Mouse (Mus musculus): Measurements from ENCODE around the gene H13. TPM values are rescaled to one million over a fixed set of nuclear protein-coding genes. Genes with fewer than 3 reads are reported as not detected.
A peak's percentile ranks its signal among the peaks of the same experiment; 100 is the strongest.

H13 gene
- polyA plus RNA-seq (2015; fragmentation: Nextera tagmentation; extraction: Ambion mirVana): 123 and 125 TPM in 2 replicates

GRCm38 (mm10) chr2:152669256-152669638, at the start of gene H13:
Gene H13, plus strand, starts transcription at chr2:152669461.
- H3K27me3 ChIP-seq: no peaks in the 10 kb centered on the region
- 0% methylated on average over 34 of the region's 35 CpGs for WGBS
- peak within 1 kb of the TSS; percentile 98 for H3K4me3 ChIP-seq
- peak within 1 kb of the TSS; percentile 87 for H3K4me2 ChIP-seq
- peaks cover 35% of the 10 kb centered on the region for H3K4me1 ChIP-seq
- ATAC-seq (ENCODE audit: insufficient number of reproducible peaks, insufficient read depth, low FRiP score, low TSS enrichment, low read depth): peak; percentile 77; the same call in 1 of the 2 replicates
- H3K36me3 ChIP-seq: peaks cover 18% of the 10 kb centered on the region
- peak within 1 kb of the TSS; percentile 99 for H3K27ac ChIP-seq
- peak within 1 kb of the TSS; percentile 97 for H3K9ac ChIP-seq
- no peaks in the 10 kb centered on the region for H3K9me3 ChIP-seq

GRCm38 (mm10) chr2:152620367-152621134, 48.7 kb upstream of the H13 start:
- H3K36me3 ChIP-seq: no peaks in the 10 kb centered on the region
- no peaks in the 10 kb centered on the region for H3K9me3 ChIP-seq
- ATAC-seq (ENCODE audit: insufficient number of reproducible peaks, insufficient read depth, low FRiP score, low TSS enrichment, low read depth): no peak
- H3K27ac ChIP-seq: no peak overlapping the region
- H3K4me3 ChIP-seq: no peak overlapping the region
- 56% methylated on average over 9 of the region's 9 CpGs for WGBS
- H3K4me1 ChIP-seq: no peaks in the 10 kb centered on the region
- H3K9ac ChIP-seq: no peak overlapping the region
- H3K4me2 ChIP-seq: no peak overlapping the region
- H3K27me3 ChIP-seq: peaks cover 12% of the 10 kb centered on the region

GRCm38 (mm10) chr2:152622151-152622550, 47.1 kb upstream of the H13 start:
- Histone ChIP-seq H3K4me1 (peaks cover 12% of the 10 kb centered on the region), H3K9ac (no peak overlapping the region), H3K4me3 (no peak overlapping the region), H3K27me3 (peaks cover 28% of the 10 kb centered on the region), H3K9me3 (no peaks in the 10 kb centered on the region), H3K27ac (no peak overlapping the region), H3K4me2 (no peak overlapping the region), H3K36me3 (no peaks in the 10 kb centered on the region)
- WGBS: 90% methylated on average over 13 of the region's 13 CpGs
- ATAC-seq (ENCODE audit: insufficient number of reproducible peaks, insufficient read depth, low FRiP score, low TSS enrichment, low read depth): no peak

- ATAC-seq (ENCODE audit: insufficient number of reproducible peaks, insufficient read depth, low FRiP score, low TSS enrichment, low read depth): no peak
- H3K27me3 ChIP-seq: peaks cover 36% of the 10 kb centered on the region
- peaks cover 14% of the 10 kb centered on the region for H3K4me1 ChIP-seq
- H3K9ac ChIP-seq: no peak within 1 kb of the TSS
- 82% methylated on average over 7 of the region's 7 CpGs for WGBS
- H3K9me3 ChIP-seq: no peaks in the 10 kb centered on the region
- no peak within 1 kb of the TSS for H3K4me3 ChIP-seq
- H3K27ac ChIP-seq: no peak within 1 kb of the TSS
- H3K4me2 ChIP-seq: no peak within 1 kb of the TSS
- H3K36me3 ChIP-seq: no peaks in the 10 kb centered on the region
Measured at GRCm38 (mm10) chr2:152622953-152623352, 46.3 kb upstream of the H13 start, which contains the start of gene Defb25. Gene Defb25, minus strand, starts transcription at chr2:152623053.

GRCm38 (mm10) chr2:152624566-152624965, 44.7 kb upstream of the H13 start:
- H3K4me3 ChIP-seq: no peak overlapping the region
- peaks cover 52% of the 10 kb centered on the region for H3K27me3 ChIP-seq
- no peak for ATAC-seq (ENCODE audit: insufficient number of reproducible peaks, insufficient read depth, low FRiP score, low TSS enrichment, low read depth)
- no peaks in the 10 kb centered on the region for H3K36me3 ChIP-seq
- H3K9ac ChIP-seq: no peak overlapping the region
- peaks cover 14% of the 10 kb centered on the region for H3K4me1 ChIP-seq
- no peaks in the 10 kb centered on the region for H3K9me3 ChIP-seq
- WGBS: 78% methylated on average over 2 of the region's 2 CpGs
- no peak overlapping the region for H3K4me2 ChIP-seq
- H3K27ac ChIP-seq: no peak overlapping the region

- no peak overlapping the region for H3K9ac ChIP-seq
- H3K4me3 ChIP-seq: no peak overlapping the region
- 21% methylated on average over 1 of the region's 1 CpGs for WGBS
- H3K27ac ChIP-seq: no peak overlapping the region
- H3K4me2 ChIP-seq: no peak overlapping the region
- peaks cover 14% of the 10 kb centered on the region for H3K4me1 ChIP-seq
- no peak for ATAC-seq (ENCODE audit: insufficient number of reproducible peaks, insufficient read depth, low FRiP score, low TSS enrichment, low read depth)
- H3K27me3 ChIP-seq: peaks cover 54% of the 10 kb centered on the region
- H3K36me3 ChIP-seq: no peaks in the 10 kb centered on the region
- no peaks in the 10 kb centered on the region for H3K9me3 ChIP-seq
Measured at GRCm38 (mm10) chr2:152625256-152625655, 44.0 kb upstream of the H13 start.

GRCm38 (mm10) chr2:152626774-152627591, 42.3 kb upstream of the H13 start, which contains the start of gene Rem1:
Gene Rem1, plus strand, starts transcription at chr2:152626951.
- H3K9ac ChIP-seq: peak within 1 kb of the TSS; percentile 65
- ATAC-seq (ENCODE audit: insufficient number of reproducible peaks, insufficient read depth, low FRiP score, low TSS enrichment, low read depth): peak; percentile 63; the same call in 1 of the 2 replicates
- peak within 1 kb of the TSS; percentile 91 for H3K4me2 ChIP-seq
- no peak within 1 kb of the TSS for H3K27ac ChIP-seq
- peaks cover 54% of the 10 kb centered on the region for H3K27me3 ChIP-seq
- H3K9me3 ChIP-seq: no peaks in the 10 kb centered on the region
- H3K4me3 ChIP-seq: peak within 1 kb of the TSS; percentile 51
- H3K4me1 ChIP-seq: peaks cover 14% of the 10 kb centered on the region
- H3K36me3 ChIP-seq: no peaks in the 10 kb centered on the region
- 1% methylated on average over 59 of the region's 59 CpGs for WGBS

- H3K4me2 ChIP-seq: peak overlapping the region; percentile 91; the same call in 1 of the 2 replicates
- ATAC-seq (ENCODE audit: insufficient number of reproducible peaks, insufficient read depth, low FRiP score, low TSS enrichment, low read depth): no peak
- H3K9me3 ChIP-seq: no peaks in the 10 kb centered on the region
- peaks cover 50% of the 10 kb centered on the region for H3K27me3 ChIP-seq
- H3K36me3 ChIP-seq: no peaks in the 10 kb centered on the region
- H3K4me3 ChIP-seq: no peak overlapping the region
- WGBS: 44% methylated on average over 17 of the region's 17 CpGs
- no peak overlapping the region for H3K27ac ChIP-seq
- no peak overlapping the region for H3K9ac ChIP-seq
- peaks cover 17% of the 10 kb centered on the region for H3K4me1 ChIP-seq
Measured at GRCm38 (mm10) chr2:152628066-152628465, 41.2 kb upstream of the H13 start.

GRCm38 (mm10) chr2:152629239-152629638, 40.0 kb upstream of the H13 start:
- H3K4me2 ChIP-seq: no peak overlapping the region
- no peak overlapping the region for H3K27ac ChIP-seq
- H3K4me3 ChIP-seq: no peak overlapping the region
- no peaks in the 10 kb centered on the region for H3K9me3 ChIP-seq
- peaks cover 50% of the 10 kb centered on the region for H3K27me3 ChIP-seq
- peaks cover 20% of the 10 kb centered on the region for H3K4me1 ChIP-seq
- no peak for ATAC-seq (ENCODE audit: insufficient number of reproducible peaks, insufficient read depth, low FRiP score, low TSS enrichment, low read depth)
- H3K36me3 ChIP-seq: no peaks in the 10 kb centered on the region
- 58% methylated on average over 3 of the region's 3 CpGs for whole genome bisulfite sequencing
- H3K9ac ChIP-seq: no peak overlapping the region

- Histone ChIP-seq H3K9me3 (no peaks in the 10 kb centered on the region), H3K27ac (no peak overlapping the region), H3K4me2 (no peak overlapping the region), H3K4me1 (peaks cover 20% of the 10 kb centered on the region), H3K36me3 (no peaks in the 10 kb centered on the region), H3K9ac (no peak overlapping the region), H3K27me3 (peaks cover 48% of the 10 kb centered on the region), H3K4me3 (no peak overlapping the region)
- 85% methylated on average over 6 of the region's 6 CpGs for WGBS
- no peak for ATAC-seq (ENCODE audit: insufficient number of reproducible peaks, insufficient read depth, low FRiP score, low TSS enrichment, low read depth)
Measured at GRCm38 (mm10) chr2:152629904-152630303, 39.4 kb upstream of the H13 start.

GRCm38 (mm10) chr2:152633334-152633733, 35.9 kb upstream of the H13 start:
- peak overlapping the region; percentile 24 for H3K4me2 ChIP-seq
- H3K4me3 ChIP-seq: peak overlapping the region; percentile 12; the same call in 1 of the 2 replicates
- 35% methylated on average over 17 of the region's 17 CpGs for WGBS
- H3K9ac ChIP-seq: peak overlapping the region; percentile 46; the same call in 1 of the 2 replicates
- ATAC-seq (ENCODE audit: insufficient number of reproducible peaks, insufficient read depth, low FRiP score, low TSS enrichment, low read depth): no peak
- H3K27ac ChIP-seq: no peak overlapping the region
- H3K27me3 ChIP-seq: peaks cover 15% of the 10 kb centered on the region
- peaks cover 10% of the 10 kb centered on the region for H3K4me1 ChIP-seq
- no peaks in the 10 kb centered on the region for H3K36me3 ChIP-seq
- no peaks in the 10 kb centered on the region for H3K9me3 ChIP-seq

Measured in embryonic facial prominence, embryonic 13.5 days (tissue).